Mouse (Mus musculus): ENCODE results near the gene Slc25a12. TPM values are rescaled to one million over a fixed set of nuclear protein-coding genes. Genes with fewer than 3 reads are reported as not detected.

Gene Slc25a12
- polyA plus RNA-seq (2017; shearing (Covaris generic)): 100 to 1,000 TPM in 1 of 2 experiments, 10 to 100 TPM in 1; 81.1 to 103 TPM

GRCm38 (mm10) chr2:71367125-71367880, at the start of gene Slc25a12:
Gene Slc25a12, minus strand, starts transcription at chr2:71367749.

GRCm38 (mm10) chr2:71388951-71389763, 21.6 kb upstream of the Slc25a12 start, which contains the start of gene Hat1:
Gene Hat1, plus strand, starts transcription at chr2:71388958.

Other genes with a start within 250 kb of the Slc25a12 start
- gene Cybrd1, start 249.8 kb downstream of the Slc25a12 start, polyA plus RNA-seq (2017; shearing (Covaris generic)): under 1 TPM; 0.05 to 0.33 TPM
- 10 to 100 TPM; 43.4 to 45.7 TPM for gene Dync1i2, start 156.0 kb downstream of the Slc25a12 start, polyA plus RNA-seq (2017; shearing (Covaris generic))
- gene Hat1, start 21.2 kb upstream of the Slc25a12 start, polyA plus RNA-seq (2017; shearing (Covaris generic)): 10 to 100 TPM; 57.3 to 72.2 TPM
- 10 to 100 TPM; 28.8 to 38.6 TPM for gene Metap1d, start 85.5 kb upstream of the Slc25a12 start, polyA plus RNA-seq (2017; shearing (Covaris generic))
- not detected for gene Dlx1, start 160.4 kb upstream of the Slc25a12 start, polyA plus RNA-seq (2017; shearing (Covaris generic))
- under 1 TPM in 1 of 2 experiments, not detected in 1; 0.58 TPM for gene Dlx2, start 179.0 kb upstream of the Slc25a12 start, polyA plus RNA-seq (2017; shearing (Covaris generic))

All from inflammation-experienced regulatory T-cells (primary cell).